Mouse (Mus musculus) erythroblast, embryonic 14.5 days (primary cell): ENCODE data around the gene Atp1a4.

Experiments used
- GATA1 ChIP-seq: IDR thresholded peaks from 2 replicates; pipeline ENCODE4 v1.6.1; 2012; ENCODE audit warnings: low read length, inconsistent platforms, mixed read lengths
- TAL1 ChIP-seq: IDR thresholded peaks from 3 replicates; pipeline ENCODE4 v1.6.1; 2012; ENCODE audit warnings: low read length, inconsistent platforms, mixed read lengths

GRCm38 (mm10) chr1:172307936-172308335 is 49.7 kb upstream of the Atp1a4 start:
- TF ChIP-seq GATA1 (no peak), TAL1 (no peak)
